Mouse (Mus musculus) lung, postnatal 14 days (tissue): ENCODE measurements around the gene Rab34.

Experiments used
- DNase-seq: peaks from one replicate; pipeline ENCODE4 v3.0.0; 2021

Gene Rab34

DNA sequence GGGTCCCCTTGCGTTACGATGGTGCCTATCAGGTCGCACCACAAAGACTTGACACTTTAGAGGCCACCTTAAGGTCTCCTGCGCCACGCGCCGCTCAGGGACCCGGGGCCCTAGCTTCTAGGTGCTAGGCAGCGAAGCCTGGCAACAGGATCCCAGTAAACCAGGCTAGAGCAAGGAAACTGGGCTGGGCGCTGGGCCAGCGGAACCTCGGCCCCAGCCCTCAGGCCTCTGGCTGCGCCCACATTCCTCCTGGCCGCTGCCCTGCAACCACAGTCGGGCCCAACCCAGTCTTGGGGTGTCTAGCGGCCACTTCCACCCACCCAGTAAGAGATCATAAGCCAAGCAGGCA lies 22.5 kb upstream of the Rab34 start:
- peak; percentile 68 for DNase-seq

DNA sequence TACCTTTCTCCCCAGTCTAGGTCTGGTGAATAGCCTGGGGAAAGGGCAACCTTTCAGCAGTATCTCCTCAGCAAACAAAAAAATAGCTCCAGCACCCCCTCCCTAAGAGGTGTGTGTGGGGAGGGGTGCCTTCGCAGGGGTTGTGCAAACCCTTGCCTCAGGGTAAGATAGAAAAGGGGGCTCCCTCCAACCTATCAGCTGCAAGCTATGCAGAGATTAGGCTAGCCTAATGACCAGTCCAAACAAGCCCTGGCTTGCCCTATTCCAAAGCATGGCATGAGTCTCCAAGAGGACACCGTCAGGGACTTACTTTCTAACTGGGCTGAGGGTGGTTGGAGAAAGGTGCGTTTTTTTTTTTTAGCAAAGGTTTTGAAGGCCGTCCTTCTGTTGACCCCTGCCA lies 22.1 kb upstream of the Rab34 start:
- no peak for DNase-seq

DNA sequence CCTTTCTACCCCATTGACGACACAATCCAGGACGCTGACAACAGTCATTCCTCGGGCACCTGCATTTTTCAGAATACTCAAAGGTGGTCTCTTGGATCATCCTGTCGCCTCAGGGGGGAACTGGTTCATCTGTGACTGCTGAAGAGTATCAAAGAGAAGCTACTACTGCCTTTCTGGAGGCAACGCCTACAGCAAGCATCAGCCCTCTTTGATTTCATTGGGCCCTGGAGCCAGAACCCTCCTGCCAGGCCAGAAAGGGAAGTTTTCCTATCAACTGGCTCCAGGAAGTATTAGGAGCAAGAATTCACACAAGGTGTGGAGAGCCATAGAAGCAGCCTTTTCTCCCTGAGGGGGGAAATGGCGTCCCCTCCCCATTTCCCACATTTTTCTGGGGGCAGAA lies 21.6 kb upstream of the Rab34 start:
- DNase-seq = no peak

DNA sequence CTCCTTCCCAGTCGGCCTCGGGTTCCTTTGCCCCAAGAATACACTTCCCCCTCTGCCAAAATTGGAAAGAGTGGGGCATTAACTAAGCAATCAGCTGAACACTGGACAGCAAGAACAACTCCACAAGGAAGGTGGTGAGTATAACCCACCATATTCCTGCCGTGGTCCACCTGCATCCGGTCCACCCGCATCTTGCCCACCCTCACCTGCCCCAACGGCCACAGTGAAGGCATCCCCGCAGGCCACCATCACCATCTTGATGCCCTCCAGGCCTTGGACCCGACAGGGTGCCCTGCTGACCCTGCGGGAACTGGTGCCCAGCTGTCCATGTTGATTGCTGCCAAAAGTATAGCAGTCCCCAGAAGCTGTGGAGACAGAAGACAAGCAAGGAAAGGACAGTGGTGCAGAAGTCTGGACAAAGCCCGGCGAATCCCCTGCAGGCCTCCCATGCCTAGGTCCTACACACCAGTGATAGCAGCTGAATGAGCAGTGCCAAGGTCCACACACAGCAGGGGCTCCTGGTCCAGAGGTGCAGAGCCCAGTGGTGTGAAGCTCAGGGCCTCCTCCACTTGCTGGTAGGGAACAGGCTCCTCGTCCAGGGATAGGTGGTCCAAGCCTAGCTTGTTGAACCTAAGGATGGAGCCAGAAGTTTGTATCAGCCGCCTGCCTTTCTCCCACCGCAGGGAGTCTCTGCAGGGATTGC lies 20.8 kb upstream of the Rab34 start:
- DNase-seq = no peak

DNA sequence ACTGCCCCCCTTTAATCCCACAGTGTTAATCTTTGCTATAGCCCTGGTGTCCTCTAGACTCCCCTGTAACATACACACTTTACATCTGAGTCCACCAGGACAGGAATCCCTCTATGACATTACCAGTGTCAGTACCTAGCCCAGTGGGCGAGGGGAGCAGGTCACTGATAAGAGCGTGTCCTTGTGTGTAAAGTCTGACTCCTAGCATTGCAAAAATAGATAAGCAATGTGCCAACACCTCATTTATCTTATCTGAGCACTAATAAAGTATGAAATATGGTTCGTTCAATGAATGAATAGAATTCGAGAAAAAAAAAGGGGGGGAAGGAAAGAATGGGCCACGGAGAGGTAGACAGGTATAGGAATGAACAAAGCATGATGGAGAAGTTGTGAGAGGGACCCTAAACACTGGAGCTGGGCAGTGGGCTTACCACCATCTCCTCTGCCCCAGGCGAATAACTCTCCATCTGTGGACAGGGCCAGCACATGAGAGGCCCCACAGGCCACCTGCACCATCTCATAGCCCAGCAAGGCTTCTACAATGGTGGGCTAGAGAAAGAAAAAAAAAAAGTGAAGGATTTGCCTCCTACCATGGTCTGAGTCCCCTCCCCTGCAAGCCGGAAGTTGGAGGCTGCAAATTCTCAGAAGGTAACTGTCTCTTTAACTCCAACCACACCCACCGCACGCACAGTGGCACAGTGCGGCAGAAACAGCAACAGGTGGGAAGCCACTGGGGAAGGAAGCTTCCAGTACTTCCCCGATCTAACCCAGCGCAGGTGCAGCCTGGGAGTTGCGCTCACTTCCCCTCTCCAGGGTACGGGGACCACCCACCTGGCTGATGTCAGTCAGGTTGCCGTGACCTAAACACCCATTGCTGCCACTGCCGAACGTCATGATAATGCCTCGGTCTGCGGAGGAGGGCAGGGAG lies 19.4 kb upstream of the Rab34 start:
- no peak for DNase-seq

DNA sequence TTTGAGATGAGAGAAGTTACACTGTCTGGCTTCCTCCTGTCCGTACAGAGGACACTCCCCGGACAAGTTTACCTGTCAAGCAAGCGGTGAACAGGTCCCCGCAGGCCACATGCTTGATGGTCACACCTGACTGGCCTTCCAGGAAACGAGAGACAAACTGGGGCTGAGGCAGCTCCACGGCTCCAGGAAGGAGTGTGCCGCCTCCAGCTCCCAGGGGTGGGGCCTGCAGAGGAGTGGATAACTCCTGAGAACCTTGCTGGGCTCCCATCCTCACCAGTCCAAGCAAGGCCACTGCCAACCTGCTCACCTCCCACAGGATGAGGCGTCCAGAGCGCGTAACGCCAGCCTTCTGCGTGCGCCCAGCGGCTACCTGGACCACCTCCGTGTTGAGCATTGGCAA lies 17.9 kb upstream of the Rab34 start:
- no peak for DNase-seq

DNA sequence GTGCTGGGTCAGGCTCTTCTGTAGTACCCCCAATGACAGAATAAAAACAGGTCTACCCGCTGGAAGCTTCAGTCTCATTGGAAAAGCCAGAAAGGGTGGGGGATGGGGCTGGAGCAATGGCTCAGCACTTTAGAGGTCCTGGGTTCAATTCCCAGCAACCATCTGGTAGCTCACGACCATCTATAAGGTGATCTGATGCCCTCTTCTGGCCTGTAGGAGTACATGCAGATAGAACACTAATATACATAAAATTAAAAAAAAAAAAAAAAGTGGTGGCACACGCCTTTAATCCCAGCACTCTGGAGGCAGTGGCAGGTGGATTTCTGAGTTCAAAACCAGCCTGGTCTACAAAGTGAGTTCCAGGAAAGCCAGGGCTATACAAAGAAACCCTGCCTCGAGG lies 16.9 kb upstream of the Rab34 start:
- no peak for DNase-seq

DNA sequence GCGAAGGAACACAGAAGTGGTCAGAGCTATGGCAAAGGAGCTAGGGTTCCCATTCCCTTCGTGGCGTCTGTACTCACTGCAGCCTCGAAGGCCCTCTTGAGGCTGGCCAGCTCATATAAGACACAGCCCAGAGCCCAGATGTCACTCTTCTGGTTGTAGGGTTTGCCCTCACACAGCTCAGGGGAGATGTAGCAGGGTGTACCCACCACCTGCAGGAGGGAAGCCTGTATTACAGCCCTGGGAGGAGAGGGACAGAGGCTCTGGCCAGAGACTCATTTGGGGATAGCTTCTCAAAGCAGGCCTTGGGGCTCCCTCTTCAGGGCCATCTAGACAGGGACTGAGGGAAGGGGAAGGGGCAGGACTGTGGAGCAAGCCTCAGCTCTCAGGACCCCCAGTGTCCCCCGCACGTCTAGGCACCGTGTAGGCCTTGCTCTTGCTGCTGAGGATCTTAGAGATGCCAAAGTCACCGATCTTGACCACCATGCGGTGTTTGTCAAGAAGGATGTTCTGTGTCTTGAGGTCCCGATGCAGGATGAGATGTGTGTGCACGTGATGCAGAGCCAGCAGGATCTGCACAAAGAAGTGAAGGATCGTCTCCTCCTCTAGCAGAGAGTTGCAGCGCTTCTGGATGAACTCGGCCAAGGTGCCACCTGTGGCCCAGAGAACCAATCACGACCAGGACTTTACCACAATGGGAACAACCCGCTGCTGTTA lies 16.0 kb upstream of the Rab34 start:
- DNase-seq = no peak

DNA sequence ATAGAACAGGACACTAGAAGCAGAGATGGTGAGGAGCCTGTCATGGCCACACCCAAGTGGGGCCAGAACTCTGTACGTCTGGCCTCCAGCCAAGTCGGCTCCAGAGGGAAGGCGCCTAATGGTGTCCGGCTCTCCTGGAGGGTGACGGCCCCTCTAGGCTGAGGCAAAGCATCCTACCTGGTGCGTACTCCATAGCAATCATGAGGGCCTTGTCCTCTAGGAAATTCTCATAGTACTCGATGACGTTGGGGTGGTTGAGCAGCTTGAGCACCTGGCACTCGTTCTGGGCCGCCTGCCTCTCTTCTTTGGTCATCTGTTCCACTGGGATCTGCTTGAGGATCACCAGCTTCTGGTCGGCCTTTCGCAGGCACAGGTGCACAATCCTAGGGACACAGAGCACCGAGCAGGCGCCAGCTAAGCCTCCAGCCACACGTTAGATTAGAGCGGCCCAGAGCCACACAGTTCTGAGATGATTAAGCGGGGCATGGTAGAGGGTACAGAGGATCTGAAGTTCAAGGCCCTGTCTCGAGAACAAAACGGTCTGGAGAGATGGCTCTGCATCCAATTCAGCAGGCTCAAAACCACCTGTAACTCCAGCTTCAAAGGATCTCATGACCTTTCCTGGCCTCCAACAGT lies 15.4 kb upstream of the Rab34 start:
- peak; percentile 49 for DNase-seq

DNA sequence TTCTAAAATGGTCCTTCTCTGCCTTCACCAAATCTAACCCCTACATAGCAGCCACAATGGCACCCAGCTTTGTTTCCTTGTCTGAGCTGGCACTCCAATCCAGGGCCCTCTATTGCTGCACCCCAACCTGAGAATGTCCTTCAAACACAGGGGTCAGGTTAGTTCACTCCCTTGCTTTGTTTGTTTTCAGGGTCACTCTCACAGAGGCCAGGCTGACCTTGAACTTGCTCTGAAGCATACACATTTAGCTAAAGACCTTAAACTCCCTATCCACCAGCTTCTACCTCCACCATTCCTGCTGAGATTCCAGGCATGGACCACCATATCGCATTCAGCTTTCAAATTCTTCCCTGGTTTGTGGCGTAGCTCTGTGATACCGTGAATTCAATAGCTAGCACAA lies 13.7 kb upstream of the Rab34 start:
- DNase-seq = no peak

DNA sequence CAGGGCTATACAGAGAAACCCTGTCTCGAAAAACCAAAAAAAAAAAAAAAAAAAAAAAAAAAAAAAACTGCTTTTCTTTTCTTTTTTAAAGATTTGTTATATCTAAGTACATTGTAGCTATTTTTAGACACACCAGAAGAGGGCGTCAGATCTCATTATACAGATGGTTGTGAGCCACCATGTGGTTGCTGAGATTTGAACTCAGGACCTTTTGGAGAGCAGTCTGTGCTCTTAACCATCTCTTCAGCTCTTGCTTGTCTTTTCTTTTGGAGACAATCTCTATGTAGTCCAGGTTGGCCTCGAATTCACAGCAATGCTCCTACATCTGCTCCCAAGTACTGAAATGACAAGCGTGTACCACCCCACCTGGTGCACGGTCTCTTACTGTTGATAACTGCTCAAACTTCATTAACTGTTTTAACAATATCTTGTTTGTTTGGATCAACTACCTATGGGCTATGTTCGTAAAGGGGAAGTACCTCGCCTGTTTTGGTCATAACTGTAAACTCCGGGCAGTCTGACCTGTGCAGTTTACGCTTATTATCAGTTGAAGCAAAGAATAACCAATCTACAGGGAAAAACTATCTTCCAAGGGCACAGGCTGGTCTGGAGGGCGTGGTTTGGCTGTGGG lies 12.3 kb upstream of the Rab34 start:
- no peak for DNase-seq

DNA sequence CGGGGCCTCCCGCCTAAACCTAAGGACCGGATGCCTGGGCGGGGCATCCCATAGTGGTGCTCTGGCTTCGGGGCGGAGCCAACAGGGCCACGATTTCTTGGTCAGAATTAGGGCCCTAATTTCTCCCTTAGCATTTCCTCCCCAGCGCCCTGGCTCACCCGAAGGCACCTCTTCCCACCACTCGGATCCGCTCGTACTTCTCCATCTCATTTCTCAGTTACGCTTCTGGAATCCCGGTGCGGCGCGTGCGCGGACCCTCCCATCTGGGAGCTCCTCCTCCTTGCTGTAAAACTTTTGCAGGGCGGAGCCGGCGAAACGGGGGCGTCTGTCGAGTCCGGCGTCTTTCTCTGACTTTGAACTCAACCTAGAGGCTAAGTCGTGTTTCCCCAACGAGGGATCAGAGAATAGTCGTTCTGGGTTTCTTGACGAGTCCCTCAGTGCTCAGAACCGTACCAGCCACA lies 11.8 kb upstream of the Rab34 start, which contains the start of the genes Nek8 and Tlcd1:
Gene Nek8 (minus strand): TSS at position 274 of the 461 bp plus-strand sequence.
Gene Tlcd1 (plus strand): TSS at position 310 of the 461 bp plus-strand sequence.
- peak; percentile 93 for DNase-seq

DNA sequence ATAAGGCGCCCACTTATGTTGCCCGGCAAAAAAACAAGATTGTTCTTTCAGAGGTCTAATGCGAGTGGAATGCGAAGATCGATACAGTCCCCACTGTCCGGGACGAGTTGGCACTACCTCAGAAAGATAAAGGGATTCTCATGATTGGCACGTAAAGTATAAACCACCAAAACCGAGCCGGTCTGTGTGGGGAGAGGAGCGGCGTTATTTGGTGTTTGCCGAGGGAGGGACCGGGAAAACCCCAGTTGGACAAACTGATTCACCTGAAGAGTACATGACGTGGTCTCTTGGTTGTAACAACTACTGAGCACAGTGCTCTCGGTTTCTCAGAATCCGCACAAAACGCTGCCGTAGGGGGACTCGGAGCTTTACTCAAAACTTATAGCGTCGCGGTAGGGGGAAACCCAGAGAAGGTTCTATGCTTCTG lies 11.3 kb upstream of the Rab34 start:
- DNase-seq = no peak

DNA sequence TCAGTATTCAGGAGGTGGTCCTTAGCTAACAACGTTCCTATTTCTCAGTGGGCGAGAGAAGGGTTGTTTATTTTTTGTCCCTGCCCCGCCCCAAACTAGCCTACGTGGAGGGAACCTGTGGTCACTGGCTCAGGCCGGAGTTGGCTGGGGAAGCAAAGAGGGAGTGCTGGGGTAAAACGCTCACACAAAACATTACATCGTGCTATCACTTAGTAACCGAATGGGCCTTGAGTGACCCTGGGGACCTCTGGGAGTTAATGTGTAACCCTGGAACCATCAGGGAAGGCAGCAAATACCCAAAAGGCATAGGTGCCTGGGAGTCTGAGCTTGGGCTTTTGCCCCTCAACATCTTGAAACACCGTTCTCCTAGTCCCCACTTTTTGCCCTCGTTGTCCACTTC lies 10.8 kb upstream of the Rab34 start:
- peak; percentile 56 for DNase-seq

DNA sequence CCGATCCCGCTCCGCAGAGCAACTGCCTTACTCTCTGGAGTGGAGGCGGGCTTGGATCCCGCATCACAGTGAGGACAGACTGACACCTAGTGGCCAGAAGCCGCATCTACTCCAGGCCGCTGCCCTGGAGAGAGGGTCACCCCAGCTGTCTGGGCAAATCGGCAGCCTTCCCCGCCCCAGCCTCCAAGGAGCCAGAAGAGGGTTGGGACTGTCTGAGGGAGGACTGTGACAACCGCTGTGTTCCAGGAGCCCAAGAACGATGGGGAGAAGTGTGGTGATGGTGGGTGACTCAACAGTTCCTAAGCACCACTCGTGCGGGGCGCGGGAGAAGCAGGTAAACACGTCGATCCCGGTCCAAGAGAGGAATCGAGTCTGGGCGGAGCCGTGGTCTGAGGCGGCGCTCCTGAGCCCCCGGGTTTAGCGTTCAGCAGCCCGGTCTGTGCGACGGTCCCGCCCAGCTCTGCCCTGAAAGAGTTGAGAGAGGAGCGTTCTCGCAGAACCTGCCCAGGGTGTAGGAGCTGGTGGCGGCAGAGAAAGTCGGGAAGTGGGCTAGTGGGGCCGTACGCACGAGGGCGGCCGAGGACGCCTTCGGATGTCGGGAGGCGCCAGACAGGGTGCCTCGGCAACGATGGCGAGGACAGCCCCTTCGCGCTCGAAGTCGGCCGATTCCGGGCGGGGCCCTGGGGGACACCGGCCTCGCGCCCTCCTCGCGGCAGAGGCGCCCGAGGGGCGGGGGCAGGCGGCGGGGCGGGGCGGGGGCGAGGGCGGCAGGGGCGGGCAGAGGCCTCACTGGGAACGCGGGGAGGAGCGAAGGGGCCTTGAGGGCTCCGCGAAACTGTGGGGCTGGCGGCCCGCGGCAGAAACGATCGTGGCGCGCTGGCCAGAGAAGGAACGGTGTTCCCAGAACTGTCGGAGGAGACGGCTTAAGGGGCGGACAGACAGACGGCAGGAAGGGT lies 10.0 kb upstream of the Rab34 start:
- peak; percentile 98 for DNase-seq

DNA sequence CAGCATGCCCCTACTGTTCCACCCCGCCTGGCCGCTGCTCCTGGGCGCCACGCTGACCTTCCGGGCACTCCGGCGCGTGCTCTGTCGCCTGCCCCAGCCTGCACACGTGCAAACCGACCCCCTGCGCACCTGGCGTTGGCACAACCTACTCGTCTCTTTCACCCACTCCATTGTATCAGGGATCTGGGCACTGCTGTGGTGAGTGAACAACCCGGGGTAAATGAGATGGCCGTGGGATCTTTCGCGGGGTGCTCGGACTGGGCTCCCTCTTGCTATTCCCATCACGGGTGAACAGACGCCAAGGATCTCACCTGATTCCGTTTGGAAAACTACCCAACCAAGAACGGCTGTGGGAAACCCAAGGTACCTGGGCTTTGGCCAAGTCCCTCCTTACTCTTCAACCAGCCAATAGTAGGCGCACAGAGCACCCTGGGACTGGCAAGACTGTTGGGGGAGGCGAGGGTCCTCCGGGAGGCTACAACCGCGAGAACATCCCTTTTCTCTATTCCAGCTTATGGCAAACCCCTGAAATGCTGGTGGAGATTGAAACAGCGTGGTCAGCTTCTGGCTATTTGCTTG lies 9.3 kb upstream of the Rab34 start:
- DNase-seq = peak; percentile 71

DNA sequence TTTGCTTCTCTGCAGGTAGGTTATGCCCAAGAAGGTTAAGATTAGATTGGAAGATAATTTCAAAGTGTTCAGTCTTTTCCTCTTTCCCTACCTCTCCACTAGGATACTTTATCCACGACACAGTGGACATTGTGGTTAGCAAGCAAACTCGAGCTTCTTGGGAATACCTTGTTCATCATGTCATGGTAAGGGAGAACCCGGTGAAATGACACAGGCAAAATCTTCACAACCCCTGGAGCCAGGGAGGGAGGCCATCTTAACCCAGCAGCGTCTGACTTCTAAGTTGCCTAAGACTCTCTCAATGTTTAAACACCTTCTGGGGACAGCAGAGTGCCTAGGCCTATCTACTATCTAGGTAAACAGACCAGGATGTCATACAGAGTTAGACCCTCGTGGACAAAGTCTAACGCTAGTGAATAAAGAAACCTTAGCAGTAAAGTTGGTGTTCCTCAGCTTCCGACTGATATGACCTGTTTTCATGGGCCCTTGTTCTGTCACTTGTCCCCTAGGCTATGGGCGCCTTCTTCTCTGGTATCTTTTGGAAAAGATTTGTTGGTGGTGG lies 8.7 kb upstream of the Rab34 start:
- DNase-seq = no peak

DNA sequence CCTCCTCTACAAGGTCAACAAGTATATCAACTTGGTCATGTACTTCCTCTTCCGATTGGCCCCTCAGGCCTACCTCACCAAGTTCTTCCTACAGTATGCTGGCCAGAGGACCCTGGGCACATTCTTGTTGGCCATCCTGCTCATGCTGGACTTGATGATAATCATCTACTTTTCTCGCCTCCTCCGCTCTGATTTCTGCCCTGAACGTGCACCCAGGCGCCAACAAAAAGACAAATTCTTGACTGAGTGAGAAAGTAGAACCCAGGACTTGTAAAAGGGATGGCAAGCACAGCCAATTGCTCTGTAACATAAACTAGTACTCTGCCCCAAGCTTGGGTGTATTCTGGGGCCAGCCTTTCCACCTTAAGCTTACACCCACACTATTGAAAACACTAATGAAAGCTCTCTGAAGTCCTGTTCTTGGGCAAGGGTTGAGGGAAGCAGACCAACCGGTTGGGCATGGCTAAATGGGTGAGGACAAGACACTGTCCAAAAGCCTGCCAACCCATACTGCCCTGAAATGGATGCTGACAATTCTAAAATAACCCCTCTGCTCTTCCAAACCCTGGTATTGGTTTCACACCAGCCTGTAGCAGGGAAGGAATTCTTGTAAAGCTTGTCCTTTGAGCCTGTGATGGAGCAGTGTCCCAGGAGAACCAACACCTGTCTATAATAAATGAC lies 8.0 kb upstream of the Rab34 start:
- DNase-seq = no peak

DNA sequence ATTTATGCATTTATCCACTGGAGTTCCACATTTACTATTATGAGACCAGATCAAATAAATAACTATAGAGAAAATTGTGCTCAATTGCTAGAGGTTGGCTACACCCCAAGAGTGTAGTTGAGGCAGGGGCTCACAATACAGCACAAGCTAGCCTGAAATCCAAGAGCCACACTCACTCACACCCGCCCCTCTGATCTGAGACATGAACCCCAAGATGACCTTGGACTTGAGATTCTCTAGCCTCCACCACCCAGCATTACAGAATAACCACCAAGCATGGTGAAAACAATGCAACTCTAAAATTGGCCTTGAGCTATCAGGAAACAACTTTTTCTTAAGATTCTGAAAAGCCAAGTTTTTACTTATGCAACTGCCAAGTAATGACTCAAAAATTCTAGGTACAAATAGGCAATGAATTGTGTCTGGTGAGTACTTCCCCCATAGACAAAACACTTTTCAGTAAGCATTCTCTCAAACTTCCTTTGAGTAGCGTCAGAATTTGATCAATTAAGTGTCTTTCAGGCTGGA lies 6.3 kb upstream of the Rab34 start:
- DNase-seq = no peak

DNA sequence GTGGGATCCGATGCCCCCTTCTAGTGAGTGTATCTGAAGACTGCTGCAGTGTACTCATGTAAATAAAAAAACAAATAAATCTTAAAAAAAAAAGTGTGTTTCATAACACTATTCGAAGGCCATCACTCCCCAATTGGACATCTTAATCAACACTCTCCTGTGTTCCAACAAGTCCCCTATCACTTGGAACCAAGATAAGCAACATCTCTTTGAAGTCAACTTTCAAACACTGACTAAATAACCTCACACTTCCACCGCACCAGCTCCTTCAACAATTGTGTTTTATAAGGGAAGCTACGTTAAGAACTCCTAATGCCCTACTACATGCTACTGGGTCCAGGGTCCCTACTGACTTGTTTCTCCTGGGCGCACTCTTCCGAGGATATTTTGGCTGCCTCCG lies 5.8 kb upstream of the Rab34 start:
- DNase-seq = no peak
